Mouse (Mus musculus): ENCODE data around the gene Syn2. TPM values are rescaled to one million over a fixed set of nuclear protein-coding genes. Genes with fewer than 3 reads are reported as not detected.

Gene Syn2
- polyA plus RNA-seq, 1 experiment from 2014 or later = 0.71 TPM

DNA sequence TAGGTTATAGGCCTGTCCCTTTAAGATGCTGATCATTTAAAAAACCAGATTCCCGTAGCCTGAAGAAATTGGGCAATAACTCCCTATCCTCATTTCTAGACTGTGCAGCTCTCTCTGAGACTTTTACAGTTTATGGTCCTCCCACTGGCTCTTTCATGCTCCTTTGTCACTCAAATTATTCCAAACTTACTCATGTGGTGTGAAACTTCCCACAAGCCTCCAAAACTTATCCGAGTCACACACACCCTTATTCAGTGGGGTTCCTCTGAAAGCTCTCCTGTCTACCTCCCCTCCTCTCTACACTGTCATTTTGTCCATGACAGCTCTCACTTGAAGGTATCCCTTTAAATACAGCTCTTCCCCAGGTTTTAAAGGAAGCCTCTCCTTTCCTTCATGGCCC, 46.4 kb downstream of the Syn2 start:
- Histone ChIP-seq H3K4me1 (replicated peaks) (no peaks in the 10 kb centered on the region), H3K9me3 (no peaks in the 10 kb centered on the region), H3K27me3 (no peaks in the 10 kb centered on the region), H3K9ac (replicated peaks) (no peak overlapping the region), H3K4me3 (replicated peaks) (no peak overlapping the region), H3K27ac (no peak overlapping the region), H3K4me2 (no peak overlapping the region), H3K36me3 (no peaks in the 10 kb centered on the region)
- ATAC-seq (ENCODE audit: insufficient number of reproducible peaks, insufficient read depth, low FRiP score, low TSS enrichment, low read depth) = no peak
- WGBS = 58% methylated on average over 2 of the region's 2 CpGs

DNA sequence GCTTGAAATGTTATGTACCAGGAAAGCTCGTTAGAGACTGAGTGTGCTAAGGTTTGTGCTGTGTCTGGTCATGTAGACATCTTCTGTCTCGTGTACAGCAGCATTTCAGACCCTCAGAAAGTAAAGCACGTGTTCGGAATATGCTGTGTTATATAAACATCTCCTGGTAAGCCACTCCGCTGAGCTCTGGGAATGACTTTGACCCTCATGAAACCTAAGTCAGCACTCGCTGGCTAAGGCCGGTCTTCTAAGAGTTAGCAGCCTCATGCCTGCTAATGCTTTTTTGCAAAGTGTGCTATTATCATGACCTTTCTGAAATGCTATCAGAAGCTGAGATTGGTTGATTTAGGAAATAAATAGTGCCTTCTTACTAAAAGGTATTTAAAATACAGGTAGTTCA, 56.4 kb downstream of the Syn2 start:
- WGBS = 78% methylated on average over 7 of the region's 7 CpGs

DNA sequence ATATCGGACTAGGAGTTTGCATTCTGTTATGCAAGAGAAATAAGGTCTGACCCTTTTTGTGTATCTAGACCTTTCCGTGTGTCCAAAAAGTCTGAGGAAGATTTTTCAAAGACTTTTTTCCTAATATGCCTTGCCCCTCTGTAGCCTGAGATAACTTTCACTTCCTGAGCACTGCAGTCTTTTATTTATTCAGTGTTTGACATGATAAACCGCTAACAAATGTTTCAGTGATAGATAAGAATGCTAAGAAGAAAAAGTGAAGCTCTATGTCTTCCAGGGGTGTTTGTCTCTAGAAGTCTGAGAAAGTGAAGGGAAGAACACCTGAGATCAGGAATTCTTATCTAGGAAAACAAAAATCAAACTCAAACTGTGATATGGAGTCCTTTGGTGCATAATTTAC, 66.1 kb downstream of the Syn2 start:
- Histone ChIP-seq H3K9ac (replicated peaks) (no peak overlapping the region), H3K4me3 (replicated peaks) (no peak overlapping the region), H3K36me3 (no peaks in the 10 kb centered on the region), H3K27ac (no peak overlapping the region), H3K4me1 (replicated peaks) (no peaks in the 10 kb centered on the region), H3K27me3 (no peaks in the 10 kb centered on the region), H3K9me3 (no peaks in the 10 kb centered on the region), H3K4me2 (no peak overlapping the region)
- ATAC-seq (ENCODE audit: insufficient number of reproducible peaks, insufficient read depth, low FRiP score, low TSS enrichment, low read depth) = no peak
- WGBS = 79% methylated on average over 3 of the region's 3 CpGs

More for the DNA sequence above, 56.4 kb downstream of the Syn2 start:
- H3K4me1 ChIP-seq (replicated peaks) = no peaks in the 10 kb centered on the region
- no peaks in the 10 kb centered on the region for H3K36me3 ChIP-seq
- no peaks in the 10 kb centered on the region for H3K27me3 ChIP-seq
- H3K9ac ChIP-seq (replicated peaks) = no peak overlapping the region
- no peaks in the 10 kb centered on the region for H3K9me3 ChIP-seq
- H3K4me3 ChIP-seq (replicated peaks) = no peak overlapping the region
- no peak for ATAC-seq (ENCODE audit: insufficient number of reproducible peaks, insufficient read depth, low FRiP score, low TSS enrichment, low read depth)
- no peak overlapping the region for H3K27ac ChIP-seq
- H3K4me2 ChIP-seq = no peak overlapping the region

DNA sequence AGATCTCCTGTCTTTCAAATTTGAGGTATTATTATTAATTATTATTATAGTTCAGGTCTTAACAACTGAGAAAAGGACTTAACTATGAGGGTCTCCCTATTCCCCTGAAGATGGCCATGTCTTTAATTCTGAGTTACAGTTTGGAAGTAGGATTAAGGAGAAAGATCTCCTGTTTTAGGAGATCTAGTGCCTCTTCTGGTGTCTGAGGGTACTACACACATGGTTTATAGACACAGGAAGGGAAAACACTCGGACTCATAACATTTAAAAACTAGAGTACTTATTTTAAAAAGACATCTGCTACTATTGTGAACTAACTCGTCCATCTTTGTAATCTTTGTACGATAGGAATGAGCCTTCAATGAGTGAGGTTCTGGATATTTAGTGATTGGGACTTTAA, 68.3 kb downstream of the Syn2 start:
- Histone ChIP-seq H3K4me1 (replicated peaks) (no peaks in the 10 kb centered on the region), H3K9me3 (no peaks in the 10 kb centered on the region), H3K4me3 (replicated peaks) (no peak overlapping the region), H3K27ac (no peak overlapping the region), H3K9ac (replicated peaks) (no peak overlapping the region), H3K36me3 (no peaks in the 10 kb centered on the region), H3K4me2 (no peak overlapping the region), H3K27me3 (no peaks in the 10 kb centered on the region)
- WGBS = 70% methylated on average over 3 of the region's 3 CpGs
- no peak for ATAC-seq (ENCODE audit: insufficient number of reproducible peaks, insufficient read depth, low FRiP score, low TSS enrichment, low read depth)

DNA sequence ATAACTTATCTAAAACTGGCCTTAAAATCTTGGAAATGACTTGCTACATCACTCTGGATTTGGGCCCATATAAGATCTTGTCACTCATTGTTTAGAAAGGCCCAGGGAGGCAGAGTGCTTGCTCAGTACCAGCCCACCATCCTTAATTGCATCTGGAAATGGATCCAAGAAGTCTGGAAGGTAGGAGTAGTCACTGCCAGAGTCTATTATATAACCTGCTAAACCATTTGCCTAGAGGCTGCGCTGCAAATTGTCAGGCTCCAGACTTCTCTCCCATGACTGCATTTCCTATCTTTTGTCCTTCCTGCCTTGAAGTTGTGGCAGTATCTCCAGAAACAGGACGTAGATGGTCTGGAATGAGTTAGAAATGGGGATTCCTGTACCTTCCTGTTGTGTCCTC, 75.5 kb downstream of the Syn2 start:
- no peak overlapping the region for H3K4me3 ChIP-seq (replicated peaks)
- no peak overlapping the region for H3K9ac ChIP-seq (replicated peaks)
- no peak overlapping the region for H3K4me2 ChIP-seq
- H3K27me3 ChIP-seq = no peaks in the 10 kb centered on the region
- no peak for ATAC-seq (ENCODE audit: insufficient number of reproducible peaks, insufficient read depth, low FRiP score, low TSS enrichment, low read depth)
- no peaks in the 10 kb centered on the region for H3K36me3 ChIP-seq
- no peak overlapping the region for H3K27ac ChIP-seq
- no peaks in the 10 kb centered on the region for H3K9me3 ChIP-seq
- WGBS = 70% methylated on average over 2 of the region's 2 CpGs
- peaks cover 7% of the 10 kb centered on the region; the same call in 1 of the 2 replicates for H3K4me1 ChIP-seq (replicated peaks)

DNA sequence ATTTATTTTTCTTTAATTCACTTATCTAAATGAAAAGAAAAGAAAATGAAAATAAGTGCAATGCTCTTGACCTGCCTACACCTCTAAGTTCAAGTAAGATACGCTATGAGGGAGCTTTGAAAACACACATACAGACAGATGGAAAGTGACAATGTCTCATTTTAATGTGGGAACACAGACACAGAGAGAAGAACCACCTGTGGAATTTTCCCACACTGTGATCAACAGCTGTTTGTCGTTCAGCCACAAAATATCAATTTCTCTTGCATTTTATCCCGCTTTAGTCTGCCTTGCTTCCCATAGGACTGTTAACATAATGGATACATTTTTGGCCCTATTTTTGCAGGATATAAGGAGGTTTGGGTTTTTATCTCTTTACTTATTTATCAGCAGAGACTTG, 76.1 kb downstream of the Syn2 start:
- no peak for ATAC-seq (ENCODE audit: insufficient number of reproducible peaks, insufficient read depth, low FRiP score, low TSS enrichment, low read depth)
- Histone ChIP-seq H3K27me3 (no peaks in the 10 kb centered on the region), H3K36me3 (no peaks in the 10 kb centered on the region), H3K4me2 (no peak overlapping the region), H3K9me3 (no peaks in the 10 kb centered on the region), H3K4me3 (replicated peaks) (no peak overlapping the region), H3K9ac (replicated peaks) (no peak overlapping the region), H3K4me1 (replicated peaks) (peaks cover 7% of the 10 kb centered on the region; the same call in 1 of the 2 replicates), H3K27ac (no peak overlapping the region)
- WGBS = 84% methylated on average over 3 of the region's 3 CpGs

DNA sequence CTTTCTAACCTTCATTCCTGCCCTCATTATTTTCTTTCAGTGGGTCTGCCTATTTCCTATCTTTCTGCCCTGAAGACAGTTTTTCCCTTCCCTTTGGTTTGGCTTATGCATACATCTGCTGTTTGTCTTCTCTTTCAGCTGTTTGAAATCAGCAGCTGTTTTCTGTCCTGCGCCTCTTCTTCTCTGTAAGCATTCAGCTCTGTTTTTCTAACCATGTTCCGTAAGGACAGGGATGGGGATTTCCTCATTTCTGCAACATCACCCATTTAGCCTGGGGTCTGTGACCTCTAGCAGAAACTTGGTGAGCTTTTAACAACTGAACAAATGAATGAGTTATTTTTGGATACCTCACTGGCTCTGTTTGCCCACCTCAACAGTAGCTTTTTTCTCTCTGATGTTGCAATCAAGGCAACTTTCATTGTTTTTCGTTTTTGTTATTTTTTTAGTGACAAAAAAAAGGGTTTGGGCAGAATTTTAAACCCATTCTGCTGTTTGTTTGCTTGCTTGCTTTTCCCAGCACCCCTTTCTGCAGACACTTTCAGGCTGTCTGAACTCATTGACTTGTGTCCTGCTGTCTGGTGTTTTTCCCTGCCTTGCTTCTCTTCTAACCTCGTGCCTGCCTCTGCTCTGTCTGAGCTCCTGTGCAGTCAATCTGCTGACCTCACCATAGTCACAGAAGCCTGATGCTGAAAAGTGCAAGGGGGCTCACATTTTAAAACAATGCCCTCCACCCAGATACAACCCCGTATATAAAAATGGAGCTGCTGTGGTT, 77.6 kb downstream of the Syn2 start:
- Histone ChIP-seq H3K27me3 (no peaks in the 10 kb centered on the region), H3K9ac (replicated peaks) (no peak overlapping the region), H3K4me3 (replicated peaks) (no peak overlapping the region), H3K36me3 (no peaks in the 10 kb centered on the region), H3K27ac (no peak overlapping the region), H3K4me1 (replicated peaks) (peaks cover 7% of the 10 kb centered on the region; the same call in 1 of the 2 replicates), H3K9me3 (no peaks in the 10 kb centered on the region), H3K4me2 (no peak overlapping the region)
- no peak for ATAC-seq (ENCODE audit: insufficient number of reproducible peaks, insufficient read depth, low FRiP score, low TSS enrichment, low read depth)
- 71% methylated on average over 5 of the region's 5 CpGs for WGBS

DNA sequence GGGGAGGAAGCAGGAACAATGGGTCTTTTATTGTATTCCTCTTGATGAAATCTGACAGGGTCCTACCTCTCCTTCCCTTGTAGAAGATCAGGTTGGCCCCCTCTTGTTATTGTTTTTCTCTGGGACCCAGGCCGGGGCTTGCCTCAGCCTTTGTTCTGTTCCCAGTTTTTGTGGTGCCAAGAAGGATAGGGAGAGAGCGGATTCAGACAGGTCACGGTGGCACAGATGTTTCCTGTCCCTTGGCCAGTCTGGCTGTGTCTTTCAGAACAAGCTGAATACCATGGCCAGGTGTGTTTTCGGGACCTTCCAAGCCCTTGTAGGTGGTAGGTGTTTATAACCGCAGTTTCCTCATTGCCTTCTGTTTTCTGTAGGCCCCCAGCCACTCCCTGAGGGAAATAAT, 78.4 kb downstream of the Syn2 start:
- Histone ChIP-seq H3K36me3 (no peaks in the 10 kb centered on the region), H3K4me3 (replicated peaks) (no peak overlapping the region), H3K4me1 (replicated peaks) (peaks cover 7% of the 10 kb centered on the region; the same call in 1 of the 2 replicates), H3K27me3 (no peaks in the 10 kb centered on the region), H3K4me2 (no peak overlapping the region), H3K27ac (no peak overlapping the region), H3K9ac (replicated peaks) (no peak overlapping the region), H3K9me3 (no peaks in the 10 kb centered on the region)
- no peak for ATAC-seq (ENCODE audit: insufficient number of reproducible peaks, insufficient read depth, low FRiP score, low TSS enrichment, low read depth)
- WGBS = 41% methylated on average over 5 of the region's 5 CpGs

DNA sequence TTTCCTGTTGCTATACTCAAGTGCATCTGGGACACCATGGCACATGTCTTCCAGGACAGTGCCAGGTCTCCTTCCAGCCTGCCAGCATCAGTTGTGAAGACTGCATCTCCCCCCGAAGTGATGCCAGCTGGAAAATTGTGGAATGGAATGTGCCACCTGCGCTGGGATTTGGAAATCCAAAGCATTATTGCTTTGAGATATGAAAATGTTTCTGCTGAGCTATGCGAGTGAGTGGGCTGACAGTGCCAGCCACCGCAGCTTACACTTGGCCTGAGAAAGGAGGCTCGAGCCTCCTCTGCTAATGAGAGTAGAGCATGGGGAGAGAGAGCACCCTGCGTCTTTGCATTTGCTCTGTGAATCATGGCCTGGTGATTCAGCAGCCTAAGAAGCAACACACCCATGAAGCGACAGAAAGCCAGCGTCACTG, 86.5 kb downstream of the Syn2 start:
- no peak for ATAC-seq (ENCODE audit: insufficient number of reproducible peaks, insufficient read depth, low FRiP score, low TSS enrichment, low read depth)
- Histone ChIP-seq H3K4me1 (replicated peaks) (no peaks in the 10 kb centered on the region), H3K4me3 (replicated peaks) (no peak overlapping the region), H3K4me2 (no peak overlapping the region), H3K9ac (replicated peaks) (no peak overlapping the region), H3K36me3 (no peaks in the 10 kb centered on the region), H3K9me3 (no peaks in the 10 kb centered on the region), H3K27me3 (no peaks in the 10 kb centered on the region), H3K27ac (no peak overlapping the region)
- WGBS = 82% methylated on average over 8 of the region's 8 CpGs

DNA sequence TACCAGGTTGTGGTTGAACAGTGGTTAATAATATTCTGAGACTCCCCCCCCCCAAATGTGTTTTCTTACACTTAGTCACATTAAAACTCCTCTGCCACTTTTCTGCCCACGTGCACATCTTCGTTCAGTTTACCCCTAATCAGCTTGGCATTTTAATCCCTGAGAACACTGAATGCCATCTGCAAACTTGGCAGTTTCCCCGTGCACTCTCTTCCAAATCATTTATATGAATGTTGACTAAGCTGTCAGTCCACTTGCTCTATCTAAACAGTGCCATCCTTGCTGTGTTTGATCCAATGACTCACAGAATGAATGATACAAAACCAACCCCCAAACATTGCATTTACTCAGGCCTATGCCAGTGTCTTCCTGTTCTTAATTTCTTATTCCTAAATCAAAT, 90.8 kb downstream of the Syn2 start:
- Histone ChIP-seq H3K4me3 (replicated peaks) (no peak overlapping the region), H3K9me3 (no peaks in the 10 kb centered on the region)
- 83% methylated on average over 3 of the region's 3 CpGs for WGBS

DNA sequence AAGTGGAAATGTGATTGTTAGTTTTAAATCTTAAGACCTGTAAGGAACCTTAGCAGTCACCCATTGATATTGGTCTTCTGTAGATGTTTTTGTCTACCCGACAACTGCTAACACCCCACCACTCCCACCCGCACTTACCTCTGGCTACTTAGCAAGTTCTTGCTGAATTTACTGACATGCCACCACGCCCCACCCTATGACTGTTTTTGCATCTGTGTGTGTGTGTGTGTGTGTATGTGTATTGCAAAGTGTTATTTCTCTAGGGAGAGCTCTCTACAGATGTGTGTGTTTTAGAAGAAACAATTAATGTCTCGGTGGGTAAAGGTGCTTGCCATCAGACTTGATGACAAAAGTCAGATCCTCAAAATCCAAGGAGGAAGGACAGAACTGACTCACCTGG, 92.3 kb downstream of the Syn2 start, which contains the start of gene Gm17482:
Gm17482 (plus strand) TSS at position 301 of the 400 bp plus-strand sequence.
- Histone ChIP-seq H3K4me1 (replicated peaks) (no peaks in the 10 kb centered on the region), H3K27me3 (no peaks in the 10 kb centered on the region), H3K27ac (no peak within 1 kb of the TSS), H3K36me3 (no peaks in the 10 kb centered on the region), H3K9ac (replicated peaks) (no peak within 1 kb of the TSS), H3K4me2 (no peak within 1 kb of the TSS), H3K4me3 (replicated peaks) (no peak within 1 kb of the TSS), H3K9me3 (no peaks in the 10 kb centered on the region)
- no peak for ATAC-seq (ENCODE audit: insufficient number of reproducible peaks, insufficient read depth, low FRiP score, low TSS enrichment, low read depth)
- 77% methylated on average over 4 of the region's 4 CpGs for WGBS

More for the DNA sequence above, 90.8 kb downstream of the Syn2 start:
- H3K36me3 ChIP-seq = no peaks in the 10 kb centered on the region
- no peak overlapping the region for H3K27ac ChIP-seq
- H3K9ac ChIP-seq (replicated peaks) = no peak overlapping the region
- H3K27me3 ChIP-seq = no peaks in the 10 kb centered on the region
- no peak overlapping the region for H3K4me2 ChIP-seq
- no peaks in the 10 kb centered on the region for H3K4me1 ChIP-seq (replicated peaks)
- no peak for ATAC-seq (ENCODE audit: insufficient number of reproducible peaks, insufficient read depth, low FRiP score, low TSS enrichment, low read depth)

DNA sequence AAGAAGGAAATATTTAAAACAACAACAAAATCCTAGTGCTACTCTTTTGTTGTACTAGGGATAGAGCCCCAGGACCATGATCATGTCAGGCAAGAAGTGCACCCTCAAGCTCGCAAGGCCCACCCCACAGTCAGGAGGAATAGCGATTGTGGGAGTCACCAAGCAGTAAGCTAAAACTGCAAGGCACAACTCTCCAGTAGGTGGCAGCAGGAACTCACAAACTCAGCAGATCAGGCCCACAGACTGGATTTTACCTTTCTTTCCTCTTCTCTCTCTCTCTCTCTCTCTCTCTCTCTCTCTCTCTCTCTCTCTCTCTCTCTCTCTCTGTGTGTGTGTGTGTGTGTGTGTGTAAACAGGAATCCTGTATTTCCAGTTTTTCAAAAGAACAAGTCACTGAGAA, 92.8 kb downstream of the Syn2 start:
- WGBS = 5% methylated on average over 2 of the region's 2 CpGs
- no peaks in the 10 kb centered on the region for H3K4me1 ChIP-seq (replicated peaks)
- no peak overlapping the region for H3K4me2 ChIP-seq
- H3K27me3 ChIP-seq = no peaks in the 10 kb centered on the region
- no peak overlapping the region for H3K4me3 ChIP-seq (replicated peaks)
- H3K27ac ChIP-seq = no peak overlapping the region
- no peak overlapping the region for H3K9ac ChIP-seq (replicated peaks)
- no peak for ATAC-seq (ENCODE audit: insufficient number of reproducible peaks, insufficient read depth, low FRiP score, low TSS enrichment, low read depth)
- no peaks in the 10 kb centered on the region for H3K9me3 ChIP-seq
- no peaks in the 10 kb centered on the region for H3K36me3 ChIP-seq

Measured in limb, embryonic 12.5 days (tissue).